Mouse (Mus musculus) left cerebral cortex, postnatal 25 days (tissue): ENCODE data around the gene Fanci. TPM values are rescaled to one million over a fixed set of nuclear protein-coding genes. Genes with fewer than 3 reads are reported as not detected.

Source experiments
- DNase-seq, 2 experiments: peaks; one replicate each; pipeline ENCODE4 v3.0.0; 2022; ENCODE audit warnings: low spot score in 2 of 2, mixed read lengths in 1 of 2
- intact Hi-C: fragments of 180-260 bp; cut with DNase I; formaldehyde crosslinking; loops from one replicate; pipeline ENCODE4 v1.15.1; 2025
- total RNA-seq, 2 experiments: library from RNA; stranded (reverse); gene quantifications; 2 replicates each; pipeline ENCODE4 v1.2.3; 2021

Fanci gene
- total RNA-seq, 2 experiments from 2014 or later = 0.57 to 0.92 TPM

DNA sequence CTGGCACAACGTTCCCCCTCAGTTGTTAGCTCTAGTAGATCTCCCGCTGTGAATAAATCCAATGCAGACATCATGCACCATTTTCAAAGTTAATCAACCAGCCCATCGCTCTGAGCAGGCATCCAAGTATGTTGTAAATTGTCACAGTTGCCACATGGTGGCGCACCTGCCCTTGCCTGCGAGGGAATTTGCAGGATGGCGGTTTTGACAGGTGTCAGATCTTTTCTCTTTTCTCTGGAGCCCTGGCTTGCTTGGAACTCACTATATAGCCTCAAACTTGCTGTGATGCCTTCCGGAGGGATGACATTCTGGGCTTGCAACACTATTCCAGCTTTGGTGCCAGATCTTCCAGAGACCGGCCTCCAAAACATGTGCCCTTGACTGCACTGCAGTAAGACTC is 102.2 kb downstream of the Fanci start:
- DNase-seq = peak; percentile 76 to 79
- intact Hi-C loops = loop anchor here (1.0 to 5.0 kb wide), 2 partner anchors 101 to 233 kb away; no protein-coding TSS in a partner anchor

DNA sequence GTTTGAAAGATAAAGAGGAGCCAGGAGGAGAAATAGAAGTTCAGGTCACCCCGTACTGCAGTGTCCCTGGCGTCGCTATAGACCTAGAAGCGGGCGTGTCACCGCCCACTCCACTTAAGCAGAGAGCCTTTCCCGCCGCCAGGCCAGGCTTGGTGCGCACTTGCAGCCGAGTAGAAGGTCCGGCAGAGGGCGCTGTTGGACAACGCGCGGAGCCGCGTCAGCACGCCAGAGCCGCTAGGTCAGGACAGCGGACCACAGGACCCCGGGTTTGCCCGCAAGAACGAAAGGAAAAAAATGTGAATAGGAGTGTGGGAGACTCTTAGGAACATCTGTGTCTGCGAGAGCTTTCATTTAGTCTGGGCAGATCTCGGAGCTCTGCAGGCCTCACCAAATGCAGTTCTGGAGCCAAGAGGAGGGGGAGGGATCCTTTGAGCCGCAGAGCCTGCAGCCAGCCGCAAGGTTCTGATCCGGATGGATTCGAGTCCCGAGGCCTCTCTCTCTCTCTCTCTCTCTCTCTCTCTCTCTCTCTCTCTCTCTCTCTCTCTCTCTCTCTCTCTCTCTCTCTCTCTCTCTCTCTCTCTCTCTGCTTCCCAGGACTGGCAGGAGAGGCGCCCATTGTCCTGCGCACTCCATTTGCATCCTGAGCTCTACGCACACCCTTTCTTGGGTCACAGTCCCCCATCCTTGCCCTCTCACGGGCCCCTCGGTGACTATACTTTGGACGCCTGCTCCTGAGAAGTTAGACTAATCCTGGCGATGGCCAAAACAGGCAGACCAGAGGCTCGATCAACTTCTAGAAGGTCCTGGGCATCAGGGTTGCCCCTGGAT is 104.5 kb downstream of the Fanci start:
- intact Hi-C loops = loop anchor here (2.0 kb wide), 1 partner anchor 51 kb away; no protein-coding TSS in a partner anchor
- DNase-seq = peak; percentile 91 to 93

DNA sequence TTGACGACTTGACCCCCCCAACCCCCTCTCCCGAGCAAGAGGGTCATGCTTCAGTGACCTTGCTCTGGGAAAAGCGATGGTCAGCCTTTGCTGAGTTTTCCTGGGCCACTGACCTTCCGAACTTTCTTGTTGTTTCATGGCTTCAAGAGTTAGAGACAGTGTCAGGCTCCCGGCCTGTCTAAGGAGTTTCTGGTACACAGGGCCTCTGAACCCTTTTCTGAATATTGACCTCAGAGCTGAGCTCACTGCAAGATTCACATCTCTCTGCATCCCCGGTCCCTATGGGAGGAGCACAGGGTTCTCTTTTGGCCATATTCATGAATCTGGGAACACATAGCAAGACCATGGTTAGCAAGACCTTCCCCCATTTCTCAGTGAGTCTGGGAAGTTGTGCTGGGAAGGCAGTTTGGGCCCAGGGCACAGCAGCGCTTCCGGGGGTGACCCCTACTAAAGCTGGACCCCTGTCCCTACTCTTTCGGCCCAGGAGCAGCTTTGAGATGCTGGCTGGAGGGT is 105.1 kb downstream of the Fanci start:
- DNase-seq = no peak
- intact Hi-C loops = loop anchor here (2.0 kb wide), 1 partner anchor 50 kb away; no protein-coding TSS in a partner anchor

DNA sequence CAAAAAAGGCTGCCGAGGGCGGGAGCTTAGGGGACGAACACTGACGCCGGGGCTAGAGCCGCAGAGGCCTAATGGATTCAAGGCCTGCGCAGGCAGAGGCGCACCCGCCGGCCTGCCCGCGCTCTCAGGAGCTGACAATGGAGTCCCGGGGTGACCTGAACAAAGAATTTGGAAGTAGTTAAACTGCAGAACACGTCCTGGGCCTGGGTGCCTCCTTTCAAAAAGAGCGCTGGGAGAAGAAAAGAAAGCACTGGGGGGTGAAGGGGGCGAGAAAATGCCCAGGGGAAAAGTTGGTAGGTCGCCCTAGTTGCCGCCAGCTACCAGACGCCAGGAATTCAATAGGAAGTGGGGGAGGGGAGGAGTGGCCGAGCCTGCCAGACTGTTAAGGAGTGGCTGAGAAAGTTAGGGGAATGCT is 106.0 kb downstream of the Fanci start:
- intact Hi-C loops = loop anchor here (2.0 kb wide), 1 partner anchor 49 kb away; no protein-coding TSS in a partner anchor
- DNase-seq = peak; percentile 21 to 69

DNA sequence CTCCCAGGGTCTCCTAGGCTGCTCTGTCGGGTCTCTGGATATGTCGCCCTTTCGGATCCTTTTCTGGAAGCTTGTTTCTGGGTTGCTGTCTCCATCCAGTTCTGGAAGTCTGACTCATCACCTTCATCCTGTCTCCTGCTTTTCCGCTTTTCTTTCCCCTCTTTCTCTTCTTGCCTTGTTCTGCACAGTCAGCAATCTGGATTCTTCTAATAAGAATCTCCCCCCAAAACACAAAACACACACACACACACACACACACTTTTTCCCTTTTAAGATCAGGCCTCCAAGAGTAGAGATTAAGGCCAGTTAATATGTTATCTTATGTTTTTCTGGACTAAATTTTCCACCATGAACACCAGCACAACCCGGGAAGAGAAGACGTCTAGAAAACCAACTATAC is 106.6 kb downstream of the Fanci start:
- intact Hi-C loops = no loop called here
- DNase-seq = peak in 1 of 2 experiments; percentile 28

DNA sequence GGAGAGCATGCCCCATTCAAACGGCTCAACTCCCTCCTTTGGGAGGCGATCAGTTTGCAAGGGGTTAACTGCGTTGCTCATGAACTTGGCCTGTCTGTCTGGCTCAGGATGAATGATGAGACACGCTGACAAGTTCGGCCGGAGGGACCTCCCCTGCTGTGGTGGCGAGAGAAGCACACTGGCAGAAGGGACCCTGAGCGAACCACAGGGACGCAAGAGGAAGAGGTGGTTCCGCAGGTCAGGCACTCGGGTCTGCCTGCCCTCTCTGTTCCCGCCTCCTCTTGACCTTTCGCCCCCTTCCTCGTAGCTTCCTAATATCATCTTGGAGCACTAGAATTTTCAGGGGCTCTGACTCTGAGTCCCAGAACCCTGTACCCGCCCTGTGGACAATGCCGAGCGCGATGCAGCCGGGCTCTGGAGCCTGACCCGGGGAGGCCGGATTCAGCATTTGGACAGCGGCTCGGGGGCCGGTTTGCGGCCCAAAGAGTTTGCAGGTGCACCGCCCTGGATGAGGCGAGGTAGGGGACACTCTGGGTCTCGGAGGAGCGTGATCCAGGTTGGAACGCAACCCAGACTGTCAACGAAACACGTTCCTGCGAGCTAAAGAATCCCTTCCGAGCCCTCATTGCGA is 107.4 kb downstream of the Fanci start:
- DNase-seq = peak in 1 of 2 experiments; percentile 53
- intact Hi-C loops = no loop called here

Other genes with a start within 250 kb of the Fanci start
- 100 to 1,000 TPM; 170 to 197 TPM for gene Mfge8, start 242.9 kb upstream of the Fanci start, total RNA-seq
- gene Abhd2, start 118.7 kb upstream of the Fanci start, total RNA-seq = 100 to 1,000 TPM; 103 to 120 TPM
- gene Rlbp1, start 4.9 kb upstream of the Fanci start, total RNA-seq = 10 to 100 TPM; 21.2 to 22.4 TPM
- 10 to 100 TPM; 75.5 to 87.3 TPM for gene Polg, start 74.4 kb downstream of the Fanci start, total RNA-seq
- gene Rhcg, start 225.7 kb downstream of the Fanci start, total RNA-seq = 1 to 10 TPM; 2.0 to 2.8 TPM